Mouse (Mus musculus) activated CD4-positive, CD25-positive, alpha-beta regulatory T cell, adult 4 months (primary cell): ENCODE results near the gene Cnn1. TPM values are rescaled to one million over a fixed set of nuclear protein-coding genes. Genes with fewer than 3 reads are reported as not detected.

ENCODE experiments used
- polyA plus RNA-seq, 2 experiments: library from polyadenylated mRNA; unstranded; fragments of 100-300 nt; shearing (Covaris generic); gene quantifications; one replicate each; pipeline ENCODE4 v1.2.1; 2017

The Cnn1 gene
- polyA plus RNA-seq, 2 experiments from 2014 or later: not detected

Other genes with a start within 250 kb of the Cnn1 start
- 1 to 10 TPM in 1 of 2 experiments, under 1 TPM in 1; 0.94 to 1.8 TPM for gene Dock6, start 246.6 kb upstream of the Cnn1 start, polyA plus RNA-seq
- gene Rab3d, start 181.0 kb upstream of the Cnn1 start, polyA plus RNA-seq: 1 to 10 TPM; 5.8 to 7.1 TPM
- not detected for gene Ccdc159, start 171.7 kb upstream of the Cnn1 start, polyA plus RNA-seq
- 1 to 10 TPM; 2.6 to 4.7 TPM for gene Tmem205, start 171.7 kb upstream of the Cnn1 start, polyA plus RNA-seq
- under 1 TPM; 0.17 to 0.36 TPM for gene Plppr2, start 162.2 kb upstream of the Cnn1 start, polyA plus RNA-seq
- gene Swsap1, start 143.5 kb upstream of the Cnn1 start, polyA plus RNA-seq: 1 to 10 TPM; 2.1 to 3.8 TPM
- gene Epor, start 135.7 kb upstream of the Cnn1 start, polyA plus RNA-seq: under 1 TPM in 1 of 2 experiments, not detected in 1; 0.36 TPM
- gene Rgl3, start 109.8 kb upstream of the Cnn1 start, polyA plus RNA-seq: not detected
- not detected for gene Ccdc151, start 96.6 kb upstream of the Cnn1 start, polyA plus RNA-seq
- 10 to 100 TPM; 28.9 to 43.9 TPM for gene Prkcsh, start 96.4 kb upstream of the Cnn1 start, polyA plus RNA-seq
- gene Elavl3, start 47.2 kb upstream of the Cnn1 start, polyA plus RNA-seq: not detected
- not detected for gene Gm49318, start 28.0 kb upstream of the Cnn1 start, polyA plus RNA-seq
- gene Zfp653, start 27.8 kb upstream of the Cnn1 start, polyA plus RNA-seq: 1 to 10 TPM; 3.3 to 4.0 TPM
- gene Ecsit, start 13.8 kb upstream of the Cnn1 start, polyA plus RNA-seq: 10 to 100 TPM; 31.0 to 31.1 TPM
- gene Elof1, start 18.0 kb downstream of the Cnn1 start, polyA plus RNA-seq: 100 to 1,000 TPM in 1 of 2 experiments, 10 to 100 TPM in 1; 96.8 to 108 TPM
- 100 to 1,000 TPM; 208 to 219 TPM for gene Acp5, start 36.5 kb downstream of the Cnn1 start, polyA plus RNA-seq
- gene Pigyl, start 57.6 kb downstream of the Cnn1 start, polyA plus RNA-seq: 10 to 100 TPM; 49.5 to 56.8 TPM
- under 1 TPM in 1 of 2 experiments, not detected in 1; 0.17 TPM for gene Zfp872, start 88.9 kb downstream of the Cnn1 start, polyA plus RNA-seq
- gene Zfp809, start 126.5 kb downstream of the Cnn1 start, polyA plus RNA-seq: 10 to 100 TPM; 42.6 to 43.0 TPM
- gene Zfp599, start 160.7 kb downstream of the Cnn1 start, polyA plus RNA-seq: 1 to 10 TPM; 6.3 to 7.1 TPM
- 10 to 100 TPM; 14.1 to 14.6 TPM for gene Zfp810, start 208.4 kb downstream of the Cnn1 start, polyA plus RNA-seq